Mouse (Mus musculus): ENCODE results near the gene Bok. TPM values are rescaled to one million over a fixed set of nuclear protein-coding genes. Genes with fewer than 3 reads are reported as not detected.

The Bok gene
- polyA plus RNA-seq, 1 experiment = 20.6 TPM

DNA sequence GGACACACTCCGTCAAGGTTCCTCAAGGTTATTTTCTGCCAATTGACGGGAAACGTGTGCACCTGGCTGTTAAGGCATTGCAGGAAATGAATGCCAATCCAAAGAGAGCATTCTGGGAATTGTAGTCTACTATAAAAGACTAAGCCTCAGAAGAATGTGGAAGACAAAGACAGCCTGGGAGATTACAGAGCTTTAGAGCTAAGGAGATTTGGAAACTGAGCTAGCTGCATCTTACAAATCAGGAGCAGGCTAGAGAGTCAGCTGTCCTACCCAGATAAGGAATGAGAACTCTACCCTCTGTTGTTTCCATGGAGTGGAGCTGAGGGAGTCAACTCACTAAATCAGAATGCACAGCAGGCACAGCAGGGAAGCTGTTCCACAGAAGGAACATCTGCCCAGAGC, 46.4 kb downstream of the Bok start:
- WGBS = 6% methylated on average over 3 of the region's 3 CpGs
- H3K4me3 ChIP-seq (replicated peaks; ENCODE audit: insufficient read depth, low read depth, low read length) = peak overlapping the region; percentile 35
- peak in 1 of 2 experiments; percentile 58 for DNase-seq

DNA sequence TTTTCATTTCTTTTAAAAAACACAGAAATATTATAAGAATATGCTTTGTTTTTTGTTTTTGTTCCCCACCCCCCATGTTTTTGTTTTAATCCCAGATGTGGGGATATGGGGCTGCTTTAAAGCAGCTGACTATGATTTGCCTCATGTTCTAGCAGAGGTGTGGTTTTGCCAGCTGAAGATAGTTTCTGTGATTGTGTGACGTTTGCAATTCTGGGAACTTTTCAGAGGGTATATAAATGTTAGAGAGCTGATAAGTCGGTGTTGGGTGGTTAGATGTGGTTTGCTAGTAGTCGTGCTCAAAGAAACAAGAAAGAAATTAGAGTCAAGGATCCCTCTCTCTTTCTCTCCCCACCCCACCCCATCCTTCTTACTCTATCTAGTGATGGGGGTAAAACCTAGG, 50.4 kb downstream of the Bok start:
- H3K4me1 ChIP-seq (ENCODE audit: control insufficient read depth, insufficient read depth, low read length) = peaks cover 4% of the 10 kb centered on the region; the same call in 1 of the 2 replicates

More for the DNA sequence above, 46.4 kb downstream of the Bok start:
- Histone ChIP-seq H3K4me1 (ENCODE audit: control insufficient read depth, insufficient read depth, low read length) (peaks cover 4% of the 10 kb centered on the region; the same call in 1 of the 2 replicates), H3K27ac (ENCODE audit: insufficient read depth, low read length) (no peak overlapping the region), H3K27me3 (ENCODE audit: control insufficient read depth, insufficient read depth, low read length) (no peaks in the 10 kb centered on the region)
- no peak for TF ChIP-seq CTCF (IDR thresholded peaks at IDR 0.05; ENCODE audit: borderline replicate concordance, insufficient read depth, low read depth, low read length)
- no peak for TF ChIP-seq POLR2A (IDR thresholded peaks at IDR 0.05; ENCODE audit: borderline replicate concordance, insufficient read depth, low read length)

GRCm38 (mm10) chr1:93737711-93738110, 52.3 kb downstream of the Bok start:
- no peak overlapping the region for H3K4me3 ChIP-seq (replicated peaks; ENCODE audit: insufficient read depth, low read depth, low read length)
- no peaks in the 10 kb centered on the region for H3K4me1 ChIP-seq (ENCODE audit: control insufficient read depth, insufficient read depth, low read length)
- TF ChIP-seq POLR2A (IDR thresholded peaks at IDR 0.05; ENCODE audit: borderline replicate concordance, insufficient read depth, low read length) (no peak), CTCF (IDR thresholded peaks at IDR 0.05; ENCODE audit: borderline replicate concordance, insufficient read depth, low read depth, low read length) (no peak)
- no peak for DNase-seq
- 92% methylated on average over 5 of the region's 5 CpGs for WGBS
- H3K27me3 ChIP-seq (ENCODE audit: control insufficient read depth, insufficient read depth, low read length) = no peaks in the 10 kb centered on the region
- no peak overlapping the region for H3K27ac ChIP-seq (ENCODE audit: insufficient read depth, low read length)

More for the DNA sequence above, 50.4 kb downstream of the Bok start:
- WGBS = 95% methylated on average over 3 of the region's 3 CpGs
- TF ChIP-seq CTCF (IDR thresholded peaks at IDR 0.05; ENCODE audit: borderline replicate concordance, insufficient read depth, low read depth, low read length) (no peak), POLR2A (IDR thresholded peaks at IDR 0.05; ENCODE audit: borderline replicate concordance, insufficient read depth, low read length) (no peak)
- DNase-seq = no peak
- Histone ChIP-seq H3K4me3 (replicated peaks; ENCODE audit: insufficient read depth, low read depth, low read length) (no peak overlapping the region), H3K27me3 (ENCODE audit: control insufficient read depth, insufficient read depth, low read length) (no peaks in the 10 kb centered on the region), H3K27ac (ENCODE audit: insufficient read depth, low read length) (no peak overlapping the region)

DNA sequence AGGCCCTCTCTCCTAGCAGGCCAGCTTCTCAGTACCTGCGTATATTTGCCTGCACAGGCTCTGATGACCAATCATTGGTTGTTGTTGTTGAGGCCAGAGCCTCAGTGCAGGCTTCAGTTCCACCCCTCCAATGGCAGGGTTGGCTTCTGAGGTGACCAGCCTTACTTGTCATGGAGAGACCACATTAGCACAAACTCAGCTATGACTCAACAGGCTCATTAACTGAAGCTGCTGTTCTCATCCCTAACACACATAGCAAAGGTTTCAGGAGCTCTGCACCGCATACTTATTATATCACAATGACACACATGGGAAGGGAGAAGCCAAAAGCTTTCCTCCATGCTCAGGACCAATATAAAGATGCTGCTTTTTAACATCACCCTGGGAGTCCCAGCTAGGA, 55.2 kb downstream of the Bok start:
- DNase-seq = no peak
- Histone ChIP-seq H3K4me3 (replicated peaks; ENCODE audit: insufficient read depth, low read depth, low read length) (no peak overlapping the region), H3K27me3 (ENCODE audit: control insufficient read depth, insufficient read depth, low read length) (no peaks in the 10 kb centered on the region), H3K27ac (ENCODE audit: insufficient read depth, low read length) (no peak overlapping the region), H3K4me1 (ENCODE audit: control insufficient read depth, insufficient read depth, low read length) (no peaks in the 10 kb centered on the region)
- 88% methylated on average over 2 of the region's 2 CpGs for WGBS
- TF ChIP-seq CTCF (IDR thresholded peaks at IDR 0.05; ENCODE audit: borderline replicate concordance, insufficient read depth, low read depth, low read length) (no peak), POLR2A (IDR thresholded peaks at IDR 0.05; ENCODE audit: borderline replicate concordance, insufficient read depth, low read length) (no peak)

DNA sequence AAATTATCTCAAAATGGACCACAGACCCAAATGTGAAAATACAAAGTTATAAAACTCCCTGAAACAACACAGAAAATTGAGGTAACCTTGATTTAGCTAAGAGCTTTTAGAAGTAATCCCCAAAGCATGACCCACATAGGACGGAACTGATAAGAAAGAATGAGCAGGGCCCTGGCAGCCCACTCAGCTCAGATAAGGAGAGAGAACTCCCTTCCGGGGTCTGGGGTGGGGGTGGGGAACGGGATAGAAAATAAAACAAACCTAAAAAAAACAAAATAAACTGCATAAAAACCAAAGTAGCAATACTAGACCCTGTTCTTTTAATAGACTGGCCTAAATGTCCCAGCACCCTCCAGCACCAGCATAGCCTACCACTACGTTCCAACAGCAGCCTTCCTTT, 56.5 kb downstream of the Bok start:
- no peaks in the 10 kb centered on the region for H3K4me1 ChIP-seq (ENCODE audit: control insufficient read depth, insufficient read depth, low read length)
- H3K27ac ChIP-seq (ENCODE audit: insufficient read depth, low read length) = no peak overlapping the region
- TF ChIP-seq CTCF (IDR thresholded peaks at IDR 0.05; ENCODE audit: borderline replicate concordance, insufficient read depth, low read depth, low read length) = no peak
- TF ChIP-seq POLR2A (IDR thresholded peaks at IDR 0.05; ENCODE audit: borderline replicate concordance, insufficient read depth, low read length) = no peak
- DNase-seq = no peak
- no peaks in the 10 kb centered on the region for H3K27me3 ChIP-seq (ENCODE audit: control insufficient read depth, insufficient read depth, low read length)
- 87% methylated on average over 4 of the region's 4 CpGs for WGBS
- H3K4me3 ChIP-seq (replicated peaks; ENCODE audit: insufficient read depth, low read depth, low read length) = no peak overlapping the region

DNA sequence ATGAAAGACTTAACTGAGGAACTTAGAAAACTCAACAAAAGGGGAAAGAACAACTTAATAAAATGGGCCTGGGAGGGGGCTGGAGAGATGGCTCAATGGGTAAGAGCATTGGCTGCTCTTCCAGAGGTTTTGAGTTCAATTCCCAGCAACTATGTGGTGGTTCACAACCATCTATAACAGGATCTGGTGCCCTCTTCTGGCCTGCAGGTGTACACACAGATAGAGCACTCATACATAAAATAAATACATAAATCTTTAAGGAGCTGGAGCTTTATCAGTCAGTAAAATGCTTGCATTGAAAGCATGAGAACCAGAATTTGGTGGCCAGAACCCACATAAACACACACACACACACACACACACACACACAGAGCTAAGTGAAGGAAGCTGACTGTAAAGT, 57.5 kb downstream of the Bok start:
- no peaks in the 10 kb centered on the region for H3K4me1 ChIP-seq (ENCODE audit: control insufficient read depth, insufficient read depth, low read length)
- H3K27ac ChIP-seq (ENCODE audit: insufficient read depth, low read length) = no peak overlapping the region
- no peak for TF ChIP-seq CTCF (IDR thresholded peaks at IDR 0.05; ENCODE audit: borderline replicate concordance, insufficient read depth, low read depth, low read length)
- TF ChIP-seq POLR2A (IDR thresholded peaks at IDR 0.05; ENCODE audit: borderline replicate concordance, insufficient read depth, low read length) = no peak
- H3K4me3 ChIP-seq (replicated peaks; ENCODE audit: insufficient read depth, low read depth, low read length) = no peak overlapping the region
- no peak for DNase-seq
- no peaks in the 10 kb centered on the region for H3K27me3 ChIP-seq (ENCODE audit: control insufficient read depth, insufficient read depth, low read length)

Other genes starting within 250 kb of the Bok start
- gene Hdlbp, start 206.8 kb upstream of the Bok start, polyA plus RNA-seq (2012; rRNA removed) = 105 and 111 TPM in 2 replicates
- 5.7 and 6.3 TPM in 2 replicates for gene Farp2, start 173.6 kb upstream of the Bok start, polyA plus RNA-seq (2012; rRNA removed)
- gene Stk25, start 27.0 kb upstream of the Bok start, polyA plus RNA-seq (2012; rRNA removed) = 291 and 305 TPM in 2 replicates
- gene Atg4b, start 65.8 kb downstream of the Bok start, polyA plus RNA-seq (2012; rRNA removed) = 65.8 and 72.0 TPM in 2 replicates
- gene Thap4, start 69.2 kb downstream of the Bok start, polyA plus RNA-seq (2012; rRNA removed) = 39.8 and 41.7 TPM in 2 replicates
- 96.5 and 100 TPM in 2 replicates for gene Dtymk, start 116.3 kb downstream of the Bok start, polyA plus RNA-seq (2012; rRNA removed)
- gene Ing5, start 118.3 kb downstream of the Bok start, polyA plus RNA-seq (2012; rRNA removed) = 7.5 TPM in 2 replicates
- 16.7 and 18.2 TPM in 2 replicates for gene D2hgdh, start 139.2 kb downstream of the Bok start, polyA plus RNA-seq (2012; rRNA removed)
- gene Gal3st2, start 175.6 kb downstream of the Bok start, polyA plus RNA-seq (2012; rRNA removed) = not detected in 2 replicates
- gene Gal3st2b, start 232.7 kb downstream of the Bok start, polyA plus RNA-seq (2012; rRNA removed) = 0.11 TPM in 1 of 2 replicates, not detected in the other

All from cerebellum, adult 2 months (tissue).